Mouse (Mus musculus) stomach, postnatal 0 days (tissue): ENCODE data around the gene Ehd2.

Source experiments
- CTCF ChIP-seq: IDR thresholded peaks from 2 replicates; pipeline ENCODE4 v1.5.1; 2016; ENCODE audit warnings: antibody characterized with exemption, low read depth, mild to moderate bottlenecking, moderate library complexity
- EP300 ChIP-seq: optimal IDR thresholded peaks from 2 replicates; pipeline ENCODE3; 2016; ENCODE audit warnings: antibody characterized with exemption

DNA sequence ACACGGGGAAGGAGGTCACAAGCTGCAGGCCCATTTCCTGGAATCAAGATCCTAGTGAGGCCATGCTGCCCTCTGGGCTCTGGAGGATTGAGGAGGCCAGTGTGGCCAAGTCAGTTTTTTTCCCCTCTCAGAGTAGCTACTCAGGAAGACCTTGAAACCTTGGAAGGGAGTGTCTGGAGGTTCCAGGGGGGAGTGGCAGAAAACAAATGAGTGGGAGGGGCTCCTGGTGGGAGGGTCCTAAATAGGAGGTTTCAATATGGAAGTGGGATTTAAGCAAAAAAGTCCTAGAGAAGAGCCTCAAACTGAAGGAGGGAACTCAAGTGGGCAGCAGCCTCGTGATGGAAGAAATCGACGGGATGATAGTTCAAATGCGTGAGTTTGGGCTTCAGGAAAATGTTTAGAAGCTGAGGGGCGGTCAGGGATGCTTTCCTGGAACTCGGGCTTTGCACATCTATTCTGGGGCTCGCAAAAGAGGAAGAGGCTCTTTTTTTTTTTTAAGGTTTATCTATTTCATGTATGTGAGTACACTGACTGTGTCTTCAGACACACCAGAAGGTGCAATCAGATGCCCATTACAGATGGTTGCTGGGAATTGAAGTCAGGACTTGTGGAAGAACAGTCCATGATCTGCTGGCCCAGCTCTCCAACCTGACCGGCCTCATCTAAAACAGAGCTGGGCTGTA, 65.9 kb downstream of the Ehd2 start:
- TF ChIP-seq CTCF (no peak), EP300 (no peak)
